Mouse (Mus musculus) C2C12 (cell line): ENCODE data around the gene Ier3. TPM values are rescaled to one million over a fixed set of nuclear protein-coding genes. Genes with fewer than 3 reads are reported as not detected.
A peak's percentile ranks its signal among the peaks of the same experiment; 100 is the strongest.

ENCODE experiments used
- H3K27me3 ChIP-seq: one replicate; pipeline ENCODE4 v1.6.1; 2011; ENCODE audit not compliant: control insufficient read depth, insufficient read depth, insufficient read length
- H3K36me3 ChIP-seq: one replicate; pipeline ENCODE4 v1.6.1; 2011; ENCODE audit not compliant: control insufficient read depth, insufficient read depth
- H3K4me3 ChIP-seq: one replicate; pipeline ENCODE4 v1.5.1; 2011; ENCODE audit warnings: mild to moderate bottlenecking, control low read depth; ENCODE audit not compliant: poor library complexity, insufficient read depth, severe bottlenecking
- H3K79me2 ChIP-seq: one replicate; pipeline ENCODE4 v1.6.1; 2011; ENCODE audit not compliant: control insufficient read depth, insufficient read depth
- H3K79me3 ChIP-seq: one replicate; pipeline ENCODE4 v1.6.1; 2011; ENCODE audit warnings: low read depth, control low read depth
- H3ac ChIP-seq: one replicate; pipeline ENCODE3; 2011; ENCODE audit warnings: low read depth; ENCODE audit not compliant: control insufficient read depth, insufficient read length
- CEBPB ChIP-seq: IDR thresholded peaks from one replicate; pipeline ENCODE4 v1.6.1; 2011; ENCODE audit warnings: low read depth, mild to moderate bottlenecking, control low read depth, moderate library complexity
- CTCF ChIP-seq: IDR thresholded peaks from one replicate; pipeline ENCODE4 v1.5.1; 2011; ENCODE audit not compliant: control insufficient read depth, insufficient read depth, insufficient read length
- FOSL1 ChIP-seq: IDR thresholded peaks from one replicate; pipeline ENCODE4 v1.8.0; 2011; ENCODE audit warnings: mild to moderate bottlenecking, low read length; ENCODE audit not compliant: poor library complexity, insufficient read depth, severe bottlenecking
- MAX ChIP-seq: IDR thresholded peaks from one replicate; pipeline ENCODE4 v1.6.1; 2011; ENCODE audit warnings: mild to moderate bottlenecking, control low read depth
- MYOD1 ChIP-seq: IDR thresholded peaks from one replicate; pipeline ENCODE4 v1.6.1; 2011; ENCODE audit warnings: low read depth; ENCODE audit not compliant: control insufficient read depth, insufficient read length
- MYOG ChIP-seq: IDR thresholded peaks from one replicate; pipeline ENCODE4 v1.6.1; 2011; ENCODE audit not compliant: control insufficient read depth, insufficient read length; ENCODE audit errors: extremely low read depth
- USF1 ChIP-seq: IDR thresholded peaks from one replicate; pipeline ENCODE4 v1.6.1; 2011; ENCODE audit warnings: low read depth, mild to moderate bottlenecking, control low read depth, moderate library complexity
- polyA plus RNA-seq: library from polyadenylated mRNA; unstranded; fragments of >200 nt; fragmentation: generic; extraction: Trizol; gene quantifications from one replicate; pipeline ENCODE4 v1.2.1, GENCODE M21; 2012; ENCODE audit warnings: missing spikeins

Gene Ier3
- polyA plus RNA-seq, 1 experiment, result 55.2 TPM

GRCm38 (mm10) chr17:35813245-35813647, 8.2 kb upstream of the Ier3 start:
- Histone ChIP-seq H3ac (no peak overlapping the region), H3K27me3 (no peaks in the 10 kb centered on the region), H3K36me3 (no peaks in the 10 kb centered on the region), H3K79me2 (no peaks in the 10 kb centered on the region), H3K4me3 (no peak overlapping the region), H3K79me3 (no peaks in the 10 kb centered on the region)
- TF ChIP-seq FOSL1 (no peak), USF1 (peak; percentile 86), MAX (peak; percentile 49)

GRCm38 (mm10) chr17:35813653-35814052, 7.8 kb upstream of the Ier3 start:
- no peaks in the 10 kb centered on the region for H3K36me3 ChIP-seq
- TF ChIP-seq CTCF, result no peak
- no peak for TF ChIP-seq FOSL1
- TF ChIP-seq MYOG, result no peak
- TF ChIP-seq MYOD1, result no peak
- TF ChIP-seq USF1, result no peak
- no peak for TF ChIP-seq MAX
- no peak for TF ChIP-seq CEBPB

DNA sequence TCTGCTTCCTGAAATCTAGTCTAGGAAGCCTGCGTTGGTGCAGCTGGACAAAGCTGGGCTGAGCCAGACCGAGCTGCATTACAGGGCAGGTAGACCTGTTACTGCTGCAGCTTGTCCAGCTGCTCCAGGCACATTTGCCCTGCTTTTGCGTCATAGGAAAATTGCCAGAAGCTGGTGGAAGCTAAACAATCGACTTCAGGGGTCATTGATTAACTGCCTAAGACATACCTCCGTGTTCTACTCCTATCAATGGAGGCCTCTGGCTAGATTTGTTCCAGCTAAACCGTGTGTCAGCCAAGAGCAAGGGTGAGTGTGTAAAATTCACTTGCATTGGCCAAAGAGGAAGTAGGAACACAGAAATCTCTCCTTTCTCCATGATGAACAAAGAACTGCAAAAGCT, 6.8 kb upstream of the Ier3 start:
- no peak overlapping the region for H3K4me3 ChIP-seq

More at GRCm38 (mm10) chr17:35813653-35814052, 7.8 kb upstream of the Ier3 start:
- no peaks in the 10 kb centered on the region for H3K79me2 ChIP-seq
- no peaks in the 10 kb centered on the region for H3K27me3 ChIP-seq
- peak overlapping the region; percentile 13 for H3ac ChIP-seq
- no peaks in the 10 kb centered on the region for H3K79me3 ChIP-seq
- H3K4me3 ChIP-seq, result no peak overlapping the region

GRCm38 (mm10) chr17:35815836-35816235, 5.6 kb upstream of the Ier3 start:
- H3K79me2 ChIP-seq, result no peaks in the 10 kb centered on the region
- H3K79me3 ChIP-seq, result no peaks in the 10 kb centered on the region

More for the DNA sequence above, 6.8 kb upstream of the Ier3 start:
- no peak for TF ChIP-seq MAX
- no peak for TF ChIP-seq CTCF
- TF ChIP-seq USF1, result no peak
- TF ChIP-seq MYOD1, result no peak
- no peak for TF ChIP-seq FOSL1
- no peak for TF ChIP-seq MYOG
- Histone ChIP-seq H3K79me2 (no peaks in the 10 kb centered on the region), H3ac (no peak overlapping the region), H3K36me3 (no peaks in the 10 kb centered on the region), H3K79me3 (no peaks in the 10 kb centered on the region), H3K27me3 (no peaks in the 10 kb centered on the region)

DNA sequence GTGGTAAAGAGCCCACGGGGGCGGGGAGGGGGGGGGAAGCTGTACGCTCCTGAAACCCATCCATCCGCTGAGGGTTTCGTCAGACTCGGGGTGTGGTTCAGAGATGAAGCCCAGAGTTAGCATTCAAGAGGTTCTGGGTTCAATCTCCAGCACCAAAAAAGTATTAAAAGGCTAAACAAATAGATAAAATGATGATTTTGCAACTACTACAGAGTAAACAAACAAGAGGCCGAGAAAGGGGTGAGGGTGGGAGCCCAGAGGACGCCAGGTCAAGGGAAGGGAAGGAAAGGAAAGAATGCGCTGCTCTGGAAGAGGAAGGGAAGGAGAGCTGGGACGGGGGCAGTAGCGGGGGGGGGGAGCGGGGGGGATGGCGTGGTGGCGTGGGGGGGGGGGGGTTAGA, 4.8 kb upstream of the Ier3 start:
- Histone ChIP-seq H3K4me3 (no peak overlapping the region), H3K79me3 (peaks cover 2% of the 10 kb centered on the region), H3ac (no peak overlapping the region), H3K27me3 (no peaks in the 10 kb centered on the region), H3K36me3 (no peaks in the 10 kb centered on the region), H3K79me2 (peaks cover 2% of the 10 kb centered on the region)
- TF ChIP-seq MYOD1 (no peak), MYOG (no peak), CEBPB (no peak), USF1 (no peak), CTCF (no peak), MAX (no peak)

More at GRCm38 (mm10) chr17:35815836-35816235, 5.6 kb upstream of the Ier3 start:
- no peak for TF ChIP-seq CEBPB
- Histone ChIP-seq H3ac (no peak overlapping the region), H3K36me3 (no peaks in the 10 kb centered on the region), H3K4me3 (no peak overlapping the region), H3K27me3 (no peaks in the 10 kb centered on the region)

DNA sequence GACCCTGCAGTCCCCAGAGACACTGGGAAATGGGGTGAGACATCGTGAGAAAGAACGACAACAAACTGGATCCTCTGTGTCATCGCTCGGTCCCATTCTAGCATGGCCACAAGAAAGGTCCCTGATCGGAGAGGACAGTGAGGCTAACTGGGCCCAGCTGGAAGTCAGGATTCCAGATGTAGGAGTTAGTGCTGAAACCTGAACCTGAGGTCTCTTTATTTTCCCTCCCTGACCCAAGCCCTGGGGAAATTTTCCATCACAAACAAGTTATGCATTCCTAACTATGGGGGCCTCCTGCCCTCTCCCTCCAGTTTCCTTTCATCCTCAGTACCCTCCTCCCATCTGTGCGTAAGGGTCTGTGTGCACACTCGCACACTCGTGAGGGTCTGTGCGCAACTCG, 4.3 kb upstream of the Ier3 start:
- no peak for TF ChIP-seq FOSL1
- TF ChIP-seq MAX, result no peak
- Histone ChIP-seq H3ac (no peak overlapping the region), H3K79me3 (peaks cover 7% of the 10 kb centered on the region), H3K4me3 (no peak overlapping the region), H3K27me3 (no peaks in the 10 kb centered on the region), H3K36me3 (no peaks in the 10 kb centered on the region), H3K79me2 (peaks cover 7% of the 10 kb centered on the region)
